Mouse (Mus musculus): ENCODE data around the gene Hhatl. TPM values are rescaled to one million over a fixed set of nuclear protein-coding genes. Genes with fewer than 3 reads are reported as not detected.

The Hhatl gene
- polyA plus RNA-seq, 2 experiments = not detected

DNA sequence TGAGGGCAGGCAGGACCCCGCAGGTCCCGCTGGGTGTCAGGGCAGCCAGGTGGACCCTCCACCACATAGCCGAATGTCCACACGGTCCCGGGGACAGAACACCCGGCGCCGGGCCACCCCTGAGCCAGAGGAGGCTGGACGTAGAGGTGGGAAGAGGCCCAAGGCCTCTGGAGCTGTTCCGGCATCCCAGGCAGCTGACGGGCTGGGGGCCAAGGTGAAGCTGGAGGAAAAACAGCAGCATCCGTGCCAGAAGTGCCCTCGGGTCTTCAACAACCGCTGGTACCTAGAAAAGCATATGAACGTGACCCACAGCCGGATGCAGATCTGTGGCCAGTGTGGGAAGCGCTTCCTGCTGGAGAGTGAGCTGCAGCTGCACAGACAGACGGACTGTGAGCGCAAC lies 28.6 kb downstream of the Hhatl start:
- Histone ChIP-seq H3K36me3 (replicated peaks; ENCODE audit: control insufficient read depth, insufficient read depth, low read depth) (no peaks in the 10 kb centered on the region), H3K27ac (no peak overlapping the region), H3K4me1 (replicated peaks; ENCODE audit: control insufficient read depth in 2 of 2, insufficient read depth in 2 of 2, low read length in 1 of 2) (0 out of 4 replicates have a peak, but pooled peaks cover 0 to 2% of the 10 kb centered on the region in 2 experiments), H3K4me3 (ENCODE audit: insufficient read depth in 1 of 2, low read depth in 2 of 2, low read length in 2 of 2) (no peak overlapping the region), H3K27me3 (ENCODE audit: control insufficient read depth, insufficient read depth, low read length) (peaks cover 28% of the 10 kb centered on the region), H3K9me3 (ENCODE audit: control insufficient read depth, low read length) (no peaks in the 10 kb centered on the region), H3K4me2 (ENCODE audit: low read depth) (no peak overlapping the region), H3K9ac (replicated peaks) (no peak overlapping the region)
- 71% methylated on average over 19 of the region's 19 CpGs for WGBS (ENCODE audit: insufficient replicate concordance)
- DNase-seq (ENCODE audit: low read depth in 3 of 3, low spot score in 3 of 3) (no peak), ATAC-seq (ENCODE audit: insufficient read depth) (no peak)
- TF ChIP-seq EP300 (IDR thresholded peaks at IDR 0.05; ENCODE audit: low read depth) (no peak), CTCF (IDR thresholded peaks at IDR 0.05; ENCODE audit: low read depth) (no peak)

- 76% methylated on average over 25 of the region's 25 CpGs for WGBS (ENCODE audit: insufficient replicate concordance)
- H3K4me3 ChIP-seq (ENCODE audit: insufficient read depth in 1 of 2, low read depth in 2 of 2, low read length in 2 of 2) = no peak overlapping the region
- ATAC-seq (ENCODE audit: insufficient read depth) (no peak), DNase-seq (ENCODE audit: low read depth in 3 of 3, low spot score in 3 of 3) (no peak)
- no peak overlapping the region for H3K27ac ChIP-seq
- H3K27me3 ChIP-seq (ENCODE audit: control insufficient read depth, insufficient read depth, low read length) = peaks cover 33% of the 10 kb centered on the region
- 0 out of 4 replicates have a peak, but pooled peaks cover 0 to 3% of the 10 kb centered on the region in 2 experiments for H3K4me1 ChIP-seq (replicated peaks; ENCODE audit: control insufficient read depth in 2 of 2, insufficient read depth in 2 of 2, low read length in 1 of 2)
- TF ChIP-seq CTCF (IDR thresholded peaks at IDR 0.05; ENCODE audit: low read depth) = no peak
- TF ChIP-seq EP300 (IDR thresholded peaks at IDR 0.05; ENCODE audit: low read depth) = no peak
- no peak overlapping the region for H3K4me2 ChIP-seq (ENCODE audit: low read depth)
- no peak overlapping the region for H3K9ac ChIP-seq (replicated peaks)
- H3K9me3 ChIP-seq (ENCODE audit: control insufficient read depth, low read length) = no peaks in the 10 kb centered on the region
- no peaks in the 10 kb centered on the region for H3K36me3 ChIP-seq (replicated peaks; ENCODE audit: control insufficient read depth, insufficient read depth, low read depth)
Observed at GRCm38 (mm10) chr9:121762761-121763160, 29.5 kb downstream of the Hhatl start.

- no peak overlapping the region for H3K9ac ChIP-seq (replicated peaks)
- TF ChIP-seq EP300 (IDR thresholded peaks at IDR 0.05; ENCODE audit: low read depth) (no peak), CTCF (IDR thresholded peaks at IDR 0.05; ENCODE audit: low read depth) (no peak)
- no peak overlapping the region for H3K4me3 ChIP-seq (ENCODE audit: insufficient read depth in 1 of 2, low read depth in 2 of 2, low read length in 2 of 2)
- H3K27ac ChIP-seq = no peak overlapping the region
- DNase-seq (ENCODE audit: low read depth in 3 of 3, low spot score in 3 of 3) (no peak), ATAC-seq (ENCODE audit: insufficient read depth) (no peak)
- no peaks in the 10 kb centered on the region for H3K9me3 ChIP-seq (ENCODE audit: control insufficient read depth, low read length)
- H3K27me3 ChIP-seq (ENCODE audit: control insufficient read depth, insufficient read depth, low read length) = peaks cover 33% of the 10 kb centered on the region
- H3K4me2 ChIP-seq (ENCODE audit: low read depth) = no peak overlapping the region
- H3K4me1 ChIP-seq (replicated peaks; ENCODE audit: control insufficient read depth in 2 of 2, insufficient read depth in 2 of 2, low read length in 1 of 2) = 0 out of 4 replicates have a peak, but pooled peaks cover 0 to 3% of the 10 kb centered on the region in 2 experiments
- H3K36me3 ChIP-seq (replicated peaks; ENCODE audit: control insufficient read depth, insufficient read depth, low read depth) = no peaks in the 10 kb centered on the region
- 78% methylated on average over 10 of the region's 10 CpGs for WGBS (ENCODE audit: insufficient replicate concordance)
Observed at GRCm38 (mm10) chr9:121762248-121762647, 30.1 kb downstream of the Hhatl start.

DNA sequence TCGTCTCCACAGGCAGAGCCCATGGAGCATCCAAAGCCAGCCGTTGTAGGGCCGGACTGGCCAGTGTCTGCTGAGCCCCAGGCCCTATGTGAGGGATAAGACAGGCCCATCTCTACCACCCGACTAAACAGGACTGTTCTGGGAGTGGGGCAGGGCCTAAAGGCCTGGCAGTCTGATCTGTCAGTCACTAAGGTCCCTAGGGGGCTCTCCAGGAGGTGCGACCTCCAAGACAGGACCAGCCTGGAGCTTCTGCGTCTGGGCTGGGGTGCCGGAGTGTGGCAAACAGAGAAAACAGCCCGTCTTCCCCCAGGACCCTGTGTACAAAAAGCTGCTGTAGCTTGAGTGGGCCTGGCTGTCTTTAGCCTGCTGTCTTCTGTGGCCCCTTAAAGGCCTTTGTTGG lies 30.5 kb downstream of the Hhatl start:
- no peaks in the 10 kb centered on the region; the same call in 1 of the 2 replicates for H3K36me3 ChIP-seq (replicated peaks; ENCODE audit: control insufficient read depth, insufficient read depth, low read depth)
- no peak overlapping the region for H3K4me3 ChIP-seq (ENCODE audit: insufficient read depth in 1 of 2, low read depth in 2 of 2, low read length in 2 of 2)
- WGBS (ENCODE audit: insufficient replicate concordance) = 67% methylated on average over 8 of the region's 8 CpGs
- H3K9me3 ChIP-seq (ENCODE audit: control insufficient read depth, low read length) = no peaks in the 10 kb centered on the region
- H3K4me2 ChIP-seq (ENCODE audit: low read depth) = no peak overlapping the region
- ATAC-seq (ENCODE audit: insufficient read depth) (no peak), DNase-seq (ENCODE audit: low read depth in 3 of 3, low spot score in 3 of 3) (no peak)
- no peak for TF ChIP-seq CTCF (IDR thresholded peaks at IDR 0.05; ENCODE audit: low read depth)
- no peak for TF ChIP-seq EP300 (IDR thresholded peaks at IDR 0.05; ENCODE audit: low read depth)
- peaks cover 33% of the 10 kb centered on the region for H3K27me3 ChIP-seq (ENCODE audit: control insufficient read depth, insufficient read depth, low read length)
- no peak overlapping the region for H3K9ac ChIP-seq (replicated peaks)
- H3K27ac ChIP-seq = no peak overlapping the region
- 0 out of 4 replicates have a peak, but pooled peaks cover 0 to 3% of the 10 kb centered on the region in 2 experiments for H3K4me1 ChIP-seq (replicated peaks; ENCODE audit: control insufficient read depth in 2 of 2, insufficient read depth in 2 of 2, low read length in 1 of 2)

DNA sequence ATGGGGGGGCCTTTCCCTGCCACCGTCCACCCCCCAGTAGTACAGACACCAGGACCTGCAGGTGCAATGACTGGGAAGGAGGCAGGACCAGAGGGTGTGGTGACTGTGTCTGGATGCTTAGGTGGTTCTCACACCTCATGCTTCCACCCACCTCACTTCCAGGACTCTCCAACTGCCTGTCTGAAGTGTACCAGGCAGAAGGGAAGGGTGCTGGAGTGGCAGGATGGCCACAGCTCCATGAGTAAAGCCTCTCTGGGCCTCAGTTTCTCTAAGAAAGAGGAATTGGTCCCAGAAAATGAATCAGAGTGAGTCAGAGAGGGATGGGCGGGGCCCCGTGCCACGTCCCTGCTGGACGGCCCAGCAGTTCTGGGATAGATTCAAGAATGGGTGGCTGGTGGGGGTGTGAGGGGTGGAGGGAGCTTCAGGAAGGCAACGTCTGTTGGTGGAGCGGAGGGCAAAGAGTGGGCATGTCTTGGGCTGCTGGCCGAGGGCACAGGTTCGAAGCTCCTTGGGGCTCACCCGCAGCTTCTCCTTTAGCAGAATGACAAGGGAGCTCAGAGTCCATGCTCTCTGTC lies 31.1 kb downstream of the Hhatl start:
- no peak for DNase-seq (ENCODE audit: low read depth in 3 of 3, low spot score in 3 of 3)
- no peak overlapping the region for H3K4me3 ChIP-seq (ENCODE audit: insufficient read depth in 1 of 2, low read depth in 2 of 2, low read length in 2 of 2)
- ATAC-seq (ENCODE audit: insufficient read depth) = no peak
- 0 out of 4 replicates have a peak, but pooled peaks cover 0 to 3% of the 10 kb centered on the region in 2 experiments for H3K4me1 ChIP-seq (replicated peaks; ENCODE audit: control insufficient read depth in 2 of 2, insufficient read depth in 2 of 2, low read length in 1 of 2)
- peaks cover 33% of the 10 kb centered on the region for H3K27me3 ChIP-seq (ENCODE audit: control insufficient read depth, insufficient read depth, low read length)
- no peak overlapping the region for H3K9ac ChIP-seq (replicated peaks)
- peaks cover 1% of the 10 kb centered on the region; the same call in 1 of the 2 replicates for H3K36me3 ChIP-seq (replicated peaks; ENCODE audit: control insufficient read depth, insufficient read depth, low read depth)
- no peaks in the 10 kb centered on the region for H3K9me3 ChIP-seq (ENCODE audit: control insufficient read depth, low read length)
- 61% methylated on average over 10 of the region's 10 CpGs for WGBS (ENCODE audit: insufficient replicate concordance)
- H3K4me2 ChIP-seq (ENCODE audit: low read depth) = no peak overlapping the region
- TF ChIP-seq EP300 (IDR thresholded peaks at IDR 0.05; ENCODE audit: low read depth) (no peak), CTCF (IDR thresholded peaks at IDR 0.05; ENCODE audit: low read depth) (no peak)
- no peak overlapping the region for H3K27ac ChIP-seq
